Mouse (Mus musculus) forebrain, embryonic 14.5 days (tissue): ENCODE measurements around the gene Prrx1. TPM values are rescaled to one million over a fixed set of nuclear protein-coding genes. Genes with fewer than 3 reads are reported as not detected.

Experiments
- ATAC-seq: fragments of 200-750 bp; cut with Nextera tagmentation; 2 replicates; pipeline ENCODE4 v1.8.0; 2017; ENCODE audit warnings: mild to moderate bottlenecking, moderate library complexity
- DNase-seq: peaks from one replicate; pipeline ENCODE4 v3.0.0-alpha.2; 2015; ENCODE audit warnings: low spot score
- H3K27ac ChIP-seq: fragments of 300-500 bp; sonication (generic); 2 replicates; pipeline ENCODE4 v1.5.1; 2014; ENCODE audit warnings: low read depth, mild to moderate bottlenecking, control low read depth, low read length, moderate library complexity
- H3K27me3 ChIP-seq: fragments of 300-500 bp; sonication (generic); replicated peaks from 2 replicates; pipeline ENCODE4 v1.6.1; 2014; ENCODE audit warnings: low read length, control low read depth, mixed read lengths; ENCODE audit not compliant: control insufficient read depth, insufficient read depth
- H3K36me3 ChIP-seq: fragments of 300-500 bp; sonication (generic); 2 replicates; pipeline ENCODE4 v1.6.1; 2014; ENCODE audit warnings: low read length, control low read depth; ENCODE audit not compliant: control insufficient read depth, insufficient read depth
- H3K4me1 ChIP-seq: fragments of 300-500 bp; sonication (generic); 2 replicates; pipeline ENCODE4 v1.6.1; 2014; ENCODE audit warnings: antibody characterized with exemption, low read length, control low read depth; ENCODE audit not compliant: control insufficient read depth, insufficient read depth
- H3K4me2 ChIP-seq: fragments of 300-500 bp; sonication (generic); 2 replicates; pipeline ENCODE4 v1.6.1; 2014; ENCODE audit warnings: mild to moderate bottlenecking, control low read depth, low read length
- H3K4me3 ChIP-seq: fragments of 300-500 bp; sonication (generic); 2 replicates; pipeline ENCODE4 v1.5.1; 2014; ENCODE audit warnings: low read depth, low read length, control low read depth
- H3K9ac ChIP-seq: fragments of 300-500 bp; sonication (generic); 2 replicates; pipeline ENCODE4 v1.6.1; 2014; ENCODE audit warnings: mild to moderate bottlenecking, low read length, control low read depth, moderate library complexity
- H3K9me3 ChIP-seq: fragments of 300-500 bp; sonication (generic); replicated peaks from 2 replicates; pipeline ENCODE4 v1.6.1; 2016; ENCODE audit warnings: low read length, control low read depth, mixed read lengths; ENCODE audit not compliant: control insufficient read depth
- WGBS: fragments of 180-500 bp; shearing (Covaris S2); extraction: QIAGEN DNeasy Blood & Tissue Kit; methylation state at CpG from one replicate; pipeline ENCODE4 v1.1.7; 2014; 5-methylcytosine and 5-hydroxymethylcytosine counted together
- polyA plus RNA-seq: library from polyadenylated mRNA; unstranded; fragments of >200 nt; fragmentation: Nextera tagmentation; extraction: Ambion mirVana; gene quantifications from 2 replicates; pipeline ENCODE4 v1.2.1, GENCODE M21; 2014

The Prrx1 gene
- polyA plus RNA-seq, 1 experiment from 2014 or later: 4.7 TPM

- Histone ChIP-seq H3K9ac (no peak overlapping the region), H3K9me3 (no peaks in the 10 kb centered on the region), H3K4me3 (no peak overlapping the region), H3K36me3 (no peaks in the 10 kb centered on the region), H3K27ac (no peak overlapping the region), H3K4me2 (no peak overlapping the region), H3K27me3 (no peaks in the 10 kb centered on the region), H3K4me1 (peaks cover 25% of the 10 kb centered on the region)
- DNase-seq (no peak), ATAC-seq (no peak)
- 95% methylated on average over 9 of the region's 9 CpGs for WGBS
These were observed 29.4 kb downstream of the Prrx1 start for GRCm38 (mm10) chr1:163283980-163284635.

- Histone ChIP-seq H3K36me3 (no peaks in the 10 kb centered on the region), H3K4me2 (no peak overlapping the region), H3K4me1 (peaks cover 25% of the 10 kb centered on the region), H3K9ac (no peak overlapping the region), H3K4me3 (no peak overlapping the region), H3K27ac (no peak overlapping the region), H3K27me3 (no peaks in the 10 kb centered on the region), H3K9me3 (no peaks in the 10 kb centered on the region)
- DNase-seq: peak; percentile 36
- peak; percentile 34; the same call in 1 of the 2 replicates for ATAC-seq
- WGBS: 34% methylated on average over 7 of the region's 7 CpGs
These were observed 31.9 kb downstream of the Prrx1 start for GRCm38 (mm10) chr1:163281450-163282198.

- DNase-seq (no peak), ATAC-seq (peak; percentile 80)
- Histone ChIP-seq H3K4me1 (peaks cover 25% of the 10 kb centered on the region), H3K4me3 (no peak overlapping the region), H3K9me3 (no peaks in the 10 kb centered on the region), H3K9ac (no peak overlapping the region), H3K27ac (no peak overlapping the region), H3K27me3 (no peaks in the 10 kb centered on the region), H3K4me2 (no peak overlapping the region), H3K36me3 (no peaks in the 10 kb centered on the region)
- 9% methylated on average over 2 of the region's 2 CpGs for WGBS
These were observed 32.7 kb downstream of the Prrx1 start for GRCm38 (mm10) chr1:163280842-163281122.

- Histone ChIP-seq H3K9ac (no peak overlapping the region), H3K4me1 (peaks cover 25% of the 10 kb centered on the region), H3K9me3 (no peaks in the 10 kb centered on the region), H3K4me3 (no peak overlapping the region), H3K36me3 (no peaks in the 10 kb centered on the region), H3K4me2 (no peak overlapping the region), H3K27ac (0 out of 2 replicates have a peak overlapping the region, but pooled peaks have one; percentile 21), H3K27me3 (no peaks in the 10 kb centered on the region)
- peak; percentile 71 for DNase-seq
- WGBS: 31% methylated on average over 7 of the region's 7 CpGs
- ATAC-seq: peak; percentile 73
These were observed 33.2 kb downstream of the Prrx1 start for GRCm38 (mm10) chr1:163280097-163280841.

- WGBS: 92% methylated on average over 7 of the region's 7 CpGs
- ATAC-seq (no peak), DNase-seq (no peak)
- Histone ChIP-seq H3K27me3 (no peaks in the 10 kb centered on the region), H3K27ac (no peak overlapping the region), H3K4me1 (peaks cover 19% of the 10 kb centered on the region), H3K9ac (no peak overlapping the region), H3K4me2 (no peak overlapping the region), H3K4me3 (no peak overlapping the region), H3K36me3 (no peaks in the 10 kb centered on the region), H3K9me3 (no peaks in the 10 kb centered on the region)
These were observed 36.4 kb downstream of the Prrx1 start for GRCm38 (mm10) chr1:163277069-163277468.

- no peaks in the 10 kb centered on the region for H3K27me3 ChIP-seq
- H3K4me2 ChIP-seq: no peak overlapping the region
- no peaks in the 10 kb centered on the region for H3K9me3 ChIP-seq
- no peak overlapping the region for H3K9ac ChIP-seq
- H3K36me3 ChIP-seq: no peaks in the 10 kb centered on the region
- H3K4me1 ChIP-seq: peaks cover 1% of the 10 kb centered on the region; the same call in 1 of the 2 replicates
- no peak overlapping the region for H3K27ac ChIP-seq
- 90% methylated on average over 3 of the region's 3 CpGs for whole genome bisulfite sequencing
- DNase-seq: no peak
- H3K4me3 ChIP-seq: no peak overlapping the region
- no peak for ATAC-seq
These were observed 38.6 kb downstream of the Prrx1 start for GRCm38 (mm10) chr1:163274919-163275318.

- WGBS: 87% methylated on average over 3 of the region's 3 CpGs
- ATAC-seq: no peak
- DNase-seq: no peak
- Histone ChIP-seq H3K27me3 (no peaks in the 10 kb centered on the region), H3K36me3 (no peaks in the 10 kb centered on the region), H3K9ac (no peak overlapping the region), H3K9me3 (no peaks in the 10 kb centered on the region), H3K4me2 (no peak overlapping the region), H3K4me1 (no peaks in the 10 kb centered on the region), H3K4me3 (no peak overlapping the region), H3K27ac (no peak overlapping the region)
These were observed 40.4 kb downstream of the Prrx1 start for GRCm38 (mm10) chr1:163273132-163273531.

- Histone ChIP-seq H3K27me3 (no peaks in the 10 kb centered on the region), H3K4me3 (no peak overlapping the region), H3K4me1 (no peaks in the 10 kb centered on the region), H3K36me3 (no peaks in the 10 kb centered on the region), H3K9ac (no peak overlapping the region), H3K4me2 (no peak overlapping the region), H3K27ac (no peak overlapping the region), H3K9me3 (no peaks in the 10 kb centered on the region)
- DNase-seq (no peak), ATAC-seq (no peak)
- WGBS: 95% methylated on average over 8 of the region's 8 CpGs
These were observed 46.5 kb downstream of the Prrx1 start for GRCm38 (mm10) chr1:163266853-163267538.
